Mouse (Mus musculus): ENCODE measurements around the gene Fhod1.

- no peak for TF ChIP-seq CTCF (IDR thresholded peaks at IDR 0.05; ENCODE audit: borderline replicate concordance, control insufficient read depth, extremely low read depth, insufficient read depth, low read length, poor library complexity)
- TF ChIP-seq POLR2A (IDR thresholded peaks at IDR 0.05; ENCODE audit: control insufficient read depth, extremely low read depth, insufficient read depth, low read length, poor library complexity) = no peak
These were observed 19.4 kb upstream of the Fhod1 start for GRCm38 (mm10) chr8:105367107-105367506.

All from thymus, adult 2 months (tissue).